Mouse (Mus musculus) midbrain, embryonic 13.5 days (tissue): ENCODE data around the gene Slc17a6. TPM values are rescaled to one million over a fixed set of nuclear protein-coding genes. Genes with fewer than 3 reads are reported as not detected.
"Not testable (repeated sequence)": the region's sequence is repeated elsewhere in the genome, so short reads cannot be mapped to it uniquely, and the experiment has no call there.

ENCODE experiments used
- ATAC-seq: fragments of 200-750 bp; cut with Nextera tagmentation; 2 replicates; pipeline ENCODE4 v1.8.0; 2017; ENCODE audit warnings: mild to moderate bottlenecking, moderate TSS enrichment, moderate library complexity
- H3K27ac ChIP-seq: fragments of 300-500 bp; sonication (generic); 2 replicates; pipeline ENCODE4 v1.5.1; 2015; ENCODE audit warnings: inconsistent platforms, mild to moderate bottlenecking, moderate library complexity
- H3K27me3 ChIP-seq: fragments of 300-500 bp; sonication (generic); 2 replicates; pipeline ENCODE4 v1.6.1; 2015; ENCODE audit warnings: mild to moderate bottlenecking, inconsistent platforms
- H3K36me3 ChIP-seq: fragments of 300-500 bp; sonication (generic); 2 replicates; pipeline ENCODE4 v1.6.1; 2015; ENCODE audit warnings: mild to moderate bottlenecking, inconsistent platforms
- H3K4me1 ChIP-seq: fragments of 300-500 bp; sonication (generic); replicated peaks from 2 replicates; pipeline ENCODE4 v1.6.1; 2015; ENCODE audit warnings: inconsistent platforms
- H3K4me2 ChIP-seq: fragments of 300-500 bp; sonication (generic); replicated peaks from 2 replicates; pipeline ENCODE4 v1.6.1; 2015; ENCODE audit warnings: moderate library complexity, mild to moderate bottlenecking, inconsistent platforms
- H3K4me3 ChIP-seq: fragments of 300-500 bp; sonication (generic); replicated peaks from 2 replicates; pipeline ENCODE4 v1.5.1; 2015; ENCODE audit warnings: mild to moderate bottlenecking, inconsistent platforms
- H3K9ac ChIP-seq: fragments of 300-500 bp; sonication (generic); replicated peaks from 2 replicates; pipeline ENCODE4 v1.6.1; 2015; ENCODE audit warnings: mild to moderate bottlenecking, inconsistent platforms
- H3K9me3 ChIP-seq: fragments of 300-500 bp; sonication (generic); 2 replicates; pipeline ENCODE4 v1.6.1; 2016; ENCODE audit warnings: mild to moderate bottlenecking, inconsistent platforms
- WGBS: fragments of 180-500 bp; shearing (Covaris S2); methylation state at CpG from one replicate; pipeline ENCODE4 v1.1.7; 2015; 5-methylcytosine and 5-hydroxymethylcytosine counted together
- polyA plus RNA-seq: library from polyadenylated mRNA; unstranded; fragments of >200 nt; fragmentation: Nextera tagmentation; extraction: Ambion mirVana; gene quantifications from 2 replicates; pipeline ENCODE4 v1.2.1, GENCODE M21; 2015

Slc17a6 gene
- polyA plus RNA-seq, 1 experiment from 2014 or later = 76.8 TPM

DNA sequence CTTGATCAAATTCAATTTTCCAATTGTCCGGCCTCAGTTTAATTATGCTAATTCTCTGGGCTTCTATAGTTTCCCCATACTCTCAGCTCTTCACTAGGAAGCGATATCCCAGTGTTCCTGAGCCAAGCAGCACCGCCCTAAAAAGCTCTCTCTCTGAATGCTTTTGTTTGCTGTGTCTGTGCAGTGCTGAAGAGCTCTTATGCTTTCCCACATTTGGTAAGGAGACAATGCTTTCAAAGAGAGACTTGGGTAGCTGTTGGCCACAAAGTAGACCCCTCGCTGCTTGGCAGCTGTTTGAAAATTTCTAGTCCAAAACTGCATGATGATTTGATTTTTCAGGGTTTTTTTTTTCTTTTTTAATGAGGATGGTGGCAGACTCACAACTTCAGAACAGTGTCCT lies 72.6 kb downstream of the Slc17a6 start:
- Histone ChIP-seq H3K9ac (no peak overlapping the region), H3K4me2 (no peak overlapping the region), H3K27ac (peak overlapping the region; percentile 79), H3K36me3 (no peaks in the 10 kb centered on the region), H3K4me3 (no peak overlapping the region), H3K4me1 (peaks cover 11% of the 10 kb centered on the region), H3K27me3 (no peaks in the 10 kb centered on the region), H3K9me3 (no peaks in the 10 kb centered on the region)
- WGBS = 41% methylated on average over 4 of the region's 4 CpGs
- ATAC-seq = peak; percentile 72

DNA sequence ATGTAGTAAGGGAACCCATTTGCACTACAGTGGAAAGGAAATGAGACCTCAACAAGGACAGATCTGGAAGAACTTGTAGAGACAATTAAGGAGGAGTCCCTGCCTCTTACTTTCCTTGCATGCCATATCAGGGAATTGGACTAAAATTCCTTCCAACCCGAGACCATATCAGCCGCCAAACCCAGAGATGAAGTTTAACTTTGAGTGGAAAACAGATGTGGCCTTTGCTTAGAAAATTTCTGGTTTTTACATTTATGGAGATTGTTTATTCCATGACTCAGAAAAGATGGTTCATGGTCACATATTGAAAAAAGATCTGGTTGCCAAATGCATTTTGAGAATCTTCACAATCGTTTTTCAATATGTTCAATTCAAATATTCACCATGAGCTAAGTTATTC lies 87.7 kb downstream of the Slc17a6 start:
- WGBS = 81% methylated on average over 3 of the region's 3 CpGs
- Histone ChIP-seq H3K9ac (no peak overlapping the region), H3K9me3 (no peaks in the 10 kb centered on the region), H3K4me1 (no peaks in the 10 kb centered on the region), H3K4me2 (no peak overlapping the region), H3K27ac (no peak overlapping the region), H3K27me3 (no peaks in the 10 kb centered on the region), H3K4me3 (no peak overlapping the region), H3K36me3 (no peaks in the 10 kb centered on the region)
- no peak for ATAC-seq

DNA sequence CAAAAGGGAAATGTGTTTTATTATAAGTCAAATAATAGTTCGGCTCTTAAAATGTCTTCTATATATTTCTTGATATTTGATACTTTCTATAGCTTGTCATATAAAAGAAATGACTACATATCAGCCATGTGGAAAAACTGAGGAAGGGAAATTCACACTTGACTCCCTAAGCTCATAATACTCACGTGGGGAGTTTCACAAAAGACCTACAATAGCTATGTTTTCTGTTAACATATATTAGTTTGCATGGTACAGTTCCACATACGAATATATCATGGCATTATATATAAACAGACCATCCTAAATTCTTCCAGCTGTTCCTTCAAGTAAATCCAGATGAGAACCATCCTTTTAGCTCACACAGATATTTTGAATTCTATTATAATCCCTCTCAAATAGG lies 88.5 kb downstream of the Slc17a6 start:
- not testable (repeated sequence) for H3K4me2 ChIP-seq, ATAC-seq, H3K27ac ChIP-seq

DNA sequence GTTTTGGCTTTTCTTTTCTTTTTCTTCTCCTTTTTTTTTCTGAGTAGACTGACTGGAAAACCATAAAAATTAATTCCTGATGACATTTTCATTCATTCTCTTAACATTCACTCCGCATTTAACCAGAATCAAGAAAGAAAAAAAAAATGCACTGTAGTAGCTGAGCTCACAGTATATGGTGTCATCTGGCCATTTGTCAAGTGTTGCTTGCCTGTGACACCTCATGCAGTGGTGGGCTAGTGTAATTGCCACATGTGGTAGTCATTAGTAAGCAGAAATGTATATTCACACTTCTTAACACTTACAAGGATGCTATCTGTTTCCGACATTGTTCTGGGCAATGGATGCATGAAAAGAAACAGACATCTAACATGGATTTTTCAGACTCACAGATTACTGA lies 94.0 kb downstream of the Slc17a6 start:
- 95% methylated on average over 2 of the region's 2 CpGs for WGBS
- no peaks in the 10 kb centered on the region for H3K4me1 ChIP-seq
- no peak for ATAC-seq
- H3K4me3 ChIP-seq = no peak overlapping the region
- H3K27ac ChIP-seq = no peak overlapping the region
- H3K9ac ChIP-seq = no peak overlapping the region
- no peak overlapping the region for H3K4me2 ChIP-seq
- H3K27me3 ChIP-seq = no peaks in the 10 kb centered on the region
- H3K36me3 ChIP-seq = no peaks in the 10 kb centered on the region
- no peaks in the 10 kb centered on the region for H3K9me3 ChIP-seq

More for the DNA sequence above, 88.5 kb downstream of the Slc17a6 start:
- not testable (repeated sequence) for H3K4me3 ChIP-seq, H3K9me3 ChIP-seq, H3K4me1 ChIP-seq, H3K36me3 ChIP-seq, H3K27me3 ChIP-seq, H3K9ac ChIP-seq
- 83% methylated on average over 3 of the region's 3 CpGs for WGBS

Other genes with a start within 250 kb of the Slc17a6 start
- gene Ano5, start 111.0 kb upstream of the Slc17a6 start, polyA plus RNA-seq = 0.75 and 0.98 TPM in 2 replicates
- 16.3 and 20.1 TPM in 2 replicates for gene Gas2, start 240.0 kb downstream of the Slc17a6 start, polyA plus RNA-seq
- 6.6 and 9.8 TPM in 2 replicates for gene Fancf, start 240.3 kb downstream of the Slc17a6 start, polyA plus RNA-seq